Mouse (Mus musculus) heart, postnatal 14 days (tissue): ENCODE measurements around the gene Prss48. TPM values are rescaled to one million over a fixed set of nuclear protein-coding genes. Genes with fewer than 3 reads are reported as not detected.
A peak's percentile ranks its signal among the peaks of the same experiment; 100 is the strongest.
"Not testable (repeated sequence)": the region's sequence is repeated elsewhere in the genome, so short reads cannot be mapped to it uniquely, and the experiment has no call there.

Experiments
- DNase-seq, 2 experiments: peaks; one replicate each; pipeline ENCODE4 v3.0.0; 2021 to 2022
- intact Hi-C: fragments of 180-260 bp; cut with DNase I; formaldehyde crosslinking; loops from one replicate; pipeline ENCODE4 v1.15.1; 2025
- total RNA-seq, 2 experiments: library from RNA; stranded (reverse); gene quantifications; 2 replicates each; pipeline ENCODE4 v1.2.3; 2021

Gene Prss48
- total RNA-seq, 2 experiments from 2014 or later, result not detected

DNA sequence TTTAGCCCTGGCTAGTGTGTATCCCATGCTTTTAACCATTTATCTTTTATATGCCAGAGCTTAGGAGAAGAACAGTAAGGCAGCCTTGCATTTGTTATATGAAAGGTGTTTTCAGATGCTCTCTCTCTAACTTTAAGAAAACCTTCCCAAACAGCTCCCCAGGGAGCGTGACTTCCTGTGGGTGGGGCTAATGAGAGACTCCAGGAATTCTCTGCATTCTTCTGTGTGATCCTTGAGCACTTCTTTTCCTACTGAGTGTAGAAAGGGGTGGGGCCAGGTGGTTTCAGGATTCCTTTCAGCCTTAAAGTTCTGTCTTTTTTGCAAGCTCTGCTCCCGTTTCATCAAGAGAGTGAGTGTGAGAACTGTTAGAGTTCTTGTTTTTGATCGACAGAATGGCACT is 8.3 kb upstream of the Prss48 start:
- DNase-seq, result no peak
- intact Hi-C loops, result no loop called here

DNA sequence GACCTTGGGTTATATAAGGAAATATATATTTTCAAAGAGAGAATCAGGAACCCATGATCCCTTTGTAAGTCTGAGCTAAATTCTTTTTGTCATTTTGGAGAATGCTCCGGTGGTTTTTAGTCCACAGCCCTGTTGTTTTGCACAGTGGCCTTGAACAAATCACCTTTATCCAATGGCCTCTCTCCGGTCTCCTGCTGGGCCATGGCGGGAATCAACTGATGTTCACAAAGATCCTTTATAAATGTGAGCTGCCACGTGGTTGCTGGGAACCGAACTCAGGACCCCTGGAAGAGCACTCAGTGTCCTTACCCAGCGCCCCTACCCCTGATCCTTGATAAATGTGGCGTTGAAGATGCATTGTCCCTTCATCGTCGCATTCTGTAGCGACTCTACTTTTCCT is 2.5 kb upstream of the Prss48 start:
- no peak for DNase-seq
- intact Hi-C loops, result no loop called here

DNA sequence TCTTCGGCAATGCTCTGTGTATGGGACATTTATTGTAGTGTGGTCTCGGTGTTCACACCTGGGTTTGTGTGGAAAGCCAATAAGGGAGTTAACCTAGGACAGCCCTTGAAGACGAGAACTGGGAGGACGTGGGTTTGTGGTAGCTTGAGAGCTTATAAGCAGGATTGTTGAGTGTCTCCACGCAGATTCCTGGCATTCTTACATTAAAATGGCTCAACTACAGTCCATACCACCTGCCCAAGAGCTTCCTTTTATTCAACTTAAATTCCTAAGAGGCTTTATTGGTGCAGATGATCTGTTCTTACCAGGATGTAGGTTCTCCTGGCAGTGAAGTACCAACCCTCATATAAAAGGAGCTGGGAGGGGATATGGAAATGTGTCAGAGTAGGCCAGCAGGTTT is 649 bp upstream of the Prss48 start:
- intact Hi-C loops, result no loop called here
- DNase-seq, result no peak

DNA sequence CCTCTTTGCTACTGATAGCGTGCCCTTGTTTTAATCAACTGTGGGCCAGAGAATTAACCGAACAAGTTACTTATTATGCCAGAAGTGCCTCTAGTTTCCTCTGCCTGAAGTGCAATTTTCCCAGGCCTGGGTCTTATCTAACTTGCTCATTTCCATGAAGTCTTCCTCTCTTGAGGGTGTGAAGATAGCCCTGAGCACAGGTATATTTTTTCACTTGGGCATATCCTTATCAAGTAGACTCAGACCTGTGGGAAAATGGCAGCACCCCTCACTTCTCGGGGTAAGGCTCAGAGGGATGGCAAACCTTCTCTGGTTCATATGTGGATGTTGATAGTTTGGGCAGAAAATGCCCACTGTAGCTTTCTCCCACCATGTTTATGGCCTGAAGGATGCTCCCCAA is 1.0 kb downstream of the Prss48 start:
- no peak for DNase-seq
- intact Hi-C loops, result no loop called here

DNA sequence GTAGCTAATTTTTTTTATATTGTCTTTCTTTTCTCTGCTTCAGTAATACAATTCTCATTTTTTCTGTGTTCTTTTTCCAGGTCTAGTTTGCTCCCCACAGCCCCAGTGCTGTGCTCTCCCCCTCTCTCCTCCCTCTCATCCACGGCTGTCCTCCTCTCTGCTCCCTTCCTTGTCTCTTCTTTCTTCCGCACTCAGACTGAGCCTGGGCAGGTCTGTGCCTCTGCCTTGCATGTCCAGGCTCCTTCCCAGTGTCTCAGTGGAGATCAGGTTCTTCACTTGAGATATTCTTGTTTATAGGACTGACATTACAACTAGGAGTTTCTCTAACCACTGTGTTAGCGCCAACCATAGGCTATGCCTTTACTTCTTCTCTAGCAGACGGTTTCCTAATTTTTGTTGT is 7.6 kb downstream of the Prss48 start:
- intact Hi-C loops, result no loop called here
- DNase-seq, result no peak

DNA sequence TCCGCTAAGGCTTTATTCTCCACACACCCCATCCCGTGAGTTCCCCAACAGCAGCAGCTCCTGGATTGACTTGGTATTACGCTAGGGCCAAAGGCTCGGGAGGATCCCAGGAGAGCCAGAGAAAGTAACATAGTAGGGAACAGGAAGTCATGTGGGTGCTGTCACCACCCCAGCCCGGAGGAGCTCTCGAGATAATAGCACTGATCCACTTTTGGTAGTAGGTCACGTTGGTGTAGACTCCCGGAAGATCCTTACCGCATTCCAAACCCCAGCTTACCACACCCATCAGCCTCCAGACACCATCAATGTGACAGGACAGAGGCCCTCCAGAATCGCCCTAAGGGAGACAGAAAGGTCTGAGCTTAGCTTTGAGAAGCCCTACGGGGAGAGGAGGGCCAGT is 8.5 kb downstream of the Prss48 start:
- DNase-seq, result peak; percentile 15 to 27
- intact Hi-C loops, result no loop called here

DNA sequence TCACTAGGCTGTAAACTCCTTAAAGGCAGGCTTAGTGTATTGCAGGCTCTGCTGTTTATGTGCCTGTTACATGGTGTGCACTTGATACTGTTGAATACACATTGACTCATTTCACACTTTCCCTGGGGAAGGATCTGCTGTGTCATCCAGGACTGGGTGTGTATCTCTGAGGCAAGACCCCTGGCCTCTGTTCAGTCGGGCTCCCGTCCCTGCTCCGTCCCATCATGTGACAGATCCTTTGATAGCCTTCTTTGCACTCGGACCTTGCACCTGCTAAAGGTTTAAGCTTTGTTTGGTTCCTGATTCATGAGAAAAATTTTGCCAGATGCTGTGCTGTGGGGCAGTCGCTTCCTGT is 10.5 kb downstream of the Prss48 start:
- no peak for DNase-seq
- intact Hi-C loops, result no loop called here

DNA sequence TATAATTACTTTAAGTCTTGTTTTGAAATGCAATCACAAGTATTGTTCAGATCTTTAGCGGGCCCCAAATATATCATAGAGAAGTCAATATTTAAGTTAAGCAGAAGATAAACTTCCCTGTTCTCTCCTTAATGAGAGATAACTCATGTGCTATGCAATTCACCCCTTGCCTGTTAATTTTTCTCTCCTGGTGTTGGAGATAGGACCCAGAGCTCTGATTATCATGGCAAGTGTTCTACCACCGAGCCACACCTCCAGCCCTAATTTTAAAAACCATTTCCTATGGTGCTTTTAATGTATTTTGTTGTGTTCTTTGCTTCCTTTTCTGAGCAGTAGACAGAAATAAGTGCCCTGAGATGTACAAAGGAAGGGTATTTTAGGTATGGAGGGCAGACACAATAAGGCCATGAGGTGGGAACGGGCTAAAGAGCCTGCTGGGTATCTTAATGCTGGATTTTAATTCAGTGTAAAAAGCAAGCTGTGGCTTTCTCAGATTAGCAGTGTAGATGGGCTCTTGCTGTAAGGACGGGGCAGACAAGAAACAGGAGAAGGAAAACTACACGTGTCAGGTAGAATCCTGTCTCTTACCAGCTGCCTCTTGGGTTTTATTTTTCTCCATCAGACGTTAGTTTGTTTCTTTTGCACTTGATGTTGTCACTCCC is 11.0 kb downstream of the Prss48 start:
- DNase-seq, result no peak
- intact Hi-C loops, result no loop called here

DNA sequence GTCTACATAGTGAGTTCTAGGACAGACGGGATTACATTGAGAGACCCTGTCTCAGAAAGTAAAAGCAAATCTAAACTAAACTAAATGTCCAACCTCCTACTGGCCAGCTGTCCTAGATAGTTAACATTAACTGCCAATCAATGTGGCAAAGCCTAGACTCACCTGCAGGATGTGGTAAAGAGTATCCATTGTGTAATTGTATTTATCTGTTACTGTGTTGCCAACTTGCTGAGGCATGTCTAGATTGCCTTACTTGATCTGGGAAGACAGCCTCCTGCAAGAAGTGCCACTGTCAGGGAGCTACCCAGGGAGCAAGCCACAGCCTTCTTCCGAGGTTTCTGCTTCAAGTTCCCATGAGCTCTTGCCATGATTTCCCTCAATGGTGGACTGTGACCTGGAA is 15.1 kb downstream of the Prss48 start:
- intact Hi-C loops, result no loop called here

DNA sequence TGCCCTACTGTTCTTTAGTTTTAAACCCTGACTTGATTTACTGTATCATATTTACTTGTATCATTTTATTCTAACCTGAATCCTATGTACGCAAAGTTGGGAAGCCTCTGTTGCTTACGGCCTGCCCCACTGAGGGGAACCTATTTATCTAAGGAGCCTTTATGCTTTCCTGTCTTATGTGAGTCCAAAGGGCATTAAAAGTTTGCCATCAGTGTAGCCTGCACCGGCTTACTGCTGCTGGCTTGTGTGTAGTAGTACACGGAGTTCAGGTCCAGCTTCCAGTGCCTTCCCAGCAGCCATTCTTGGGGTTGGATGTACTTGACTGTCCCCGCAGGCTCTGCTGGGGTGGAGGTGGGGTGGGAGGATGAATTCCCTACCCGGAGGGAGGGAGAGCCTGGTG is 17.8 kb downstream of the Prss48 start:
- intact Hi-C loops, result no loop called here
- no peak for DNase-seq

More for the DNA sequence above, 15.1 kb downstream of the Prss48 start:
- no peak for DNase-seq

DNA sequence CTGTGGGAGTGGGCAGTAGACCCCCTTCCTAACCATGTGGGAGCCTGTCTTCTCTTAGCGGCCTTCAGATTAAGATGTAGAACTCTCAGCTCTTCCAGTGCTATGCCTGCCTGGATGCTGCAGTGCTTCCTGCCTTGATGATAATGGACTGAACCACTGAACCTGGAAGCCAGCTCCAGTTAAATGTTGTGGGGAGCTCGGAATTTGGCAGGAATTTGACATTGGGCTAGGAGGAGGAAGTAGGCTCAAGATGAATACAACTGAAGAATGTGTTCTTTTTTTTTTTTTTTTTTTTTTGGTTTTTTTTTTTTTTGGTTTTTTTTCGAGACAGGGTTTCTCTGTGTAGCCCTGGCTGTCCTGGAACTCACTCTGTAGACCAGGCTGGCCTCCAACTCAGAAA is 20.5 kb downstream of the Prss48 start:
- DNase-seq, intact Hi-C loops: not testable (repeated sequence)

DNA sequence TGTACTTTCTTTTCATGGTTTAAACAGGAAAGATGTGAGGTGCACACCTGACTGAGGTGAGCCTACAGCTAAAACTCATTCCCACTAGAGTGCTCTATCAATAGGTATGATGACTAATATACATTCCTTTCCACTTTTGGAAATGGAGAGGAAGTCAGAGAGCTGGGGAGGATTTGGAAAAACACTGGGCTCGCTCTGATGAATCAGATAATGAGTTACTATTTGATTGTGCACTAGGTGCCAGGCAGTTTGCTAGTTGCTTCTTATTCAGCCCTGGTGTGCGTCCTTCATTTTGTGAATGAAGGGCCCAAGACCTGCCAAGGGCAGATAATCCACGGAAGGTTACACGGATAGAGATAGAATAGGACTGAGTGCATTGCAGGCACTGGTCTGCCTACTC is 22.3 kb downstream of the Prss48 start:
- intact Hi-C loops, result no loop called here
- DNase-seq, result no peak

DNA sequence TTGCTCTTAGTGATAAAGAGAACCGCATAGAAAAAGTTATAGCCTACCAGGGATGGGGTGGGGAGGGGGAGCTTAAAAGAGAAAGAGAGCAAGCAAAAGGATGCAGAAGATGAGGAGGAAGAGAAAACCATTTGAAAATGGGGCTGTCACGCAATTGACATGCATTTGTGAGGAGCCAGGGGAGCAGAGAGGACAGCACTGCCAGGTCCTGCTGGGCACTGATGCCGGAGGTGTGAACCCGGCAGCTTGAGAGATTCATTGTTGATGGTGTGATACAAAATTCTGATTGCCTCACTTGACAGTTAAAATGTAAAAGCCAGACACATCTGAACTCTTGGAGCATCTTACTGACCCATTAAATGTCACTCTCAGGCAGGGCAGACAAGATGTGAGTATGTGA is 27.8 kb downstream of the Prss48 start:
- no peak for DNase-seq
- intact Hi-C loops, result loop anchor here (5.0 kb wide), 1 partner anchor 68 kb away; no protein-coding TSS in a partner anchor

DNA sequence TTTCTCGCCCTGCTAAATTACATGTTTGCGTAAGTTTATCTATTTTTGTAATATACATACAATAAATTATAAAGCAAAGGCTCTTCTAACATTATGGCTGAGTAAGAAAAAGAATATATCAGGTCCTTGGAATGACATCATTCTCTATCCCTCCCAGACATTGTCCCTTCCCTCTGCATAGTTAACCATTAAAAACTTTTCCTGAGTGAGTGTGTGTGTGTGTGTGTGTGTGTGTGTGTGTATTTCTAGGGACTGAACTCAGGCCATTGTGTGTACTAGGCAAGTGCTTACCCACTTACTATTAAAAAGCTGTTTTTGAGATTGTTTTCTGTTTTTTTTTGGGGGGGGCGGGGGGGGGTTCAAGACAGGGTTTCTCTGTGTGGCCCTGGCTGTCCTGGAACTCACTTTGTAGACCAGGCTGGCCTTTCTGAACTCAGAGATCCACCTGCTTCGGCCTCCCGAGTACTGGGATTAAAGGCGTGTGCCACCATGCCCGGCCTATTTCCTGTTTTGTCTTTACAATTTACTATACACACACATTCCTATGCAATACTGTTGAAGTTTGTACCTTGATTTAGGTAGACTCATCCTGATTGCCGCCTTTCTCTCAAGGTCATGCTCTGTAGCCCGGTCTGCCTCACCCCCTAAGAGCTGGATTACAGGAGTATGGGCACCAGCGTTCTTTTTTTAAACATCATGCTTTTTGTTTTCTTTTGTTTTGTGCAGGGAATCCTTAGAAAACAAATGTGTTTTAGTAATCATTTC is 28.7 kb downstream of the Prss48 start:
- intact Hi-C loops, result loop anchor here (5.0 kb wide), 1 partner anchor 69 kb away; no protein-coding TSS in a partner anchor
- DNase-seq, result no peak

DNA sequence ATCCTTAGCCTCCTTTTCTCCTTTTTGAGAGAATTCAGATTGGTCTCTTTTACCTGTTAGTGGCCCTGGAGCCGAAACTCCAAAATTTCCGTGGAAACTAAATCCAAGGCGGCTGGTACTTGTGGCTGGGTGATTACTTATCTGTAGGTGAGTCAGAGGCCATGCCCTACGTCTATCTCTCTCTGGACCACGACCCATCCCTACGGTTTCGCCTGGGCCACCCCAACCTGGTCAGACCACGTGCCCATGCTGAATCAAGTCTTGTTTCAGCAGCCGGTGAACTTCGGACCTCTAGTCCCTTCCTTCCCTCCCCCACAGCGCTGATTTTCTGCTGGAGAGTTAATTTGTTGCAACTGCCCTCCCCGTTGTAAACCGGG is 30.7 kb downstream of the Prss48 start:
- intact Hi-C loops, result loop anchor here (5.0 kb wide), 1 partner anchor 71 kb away; no protein-coding TSS in a partner anchor
- peak in 1 of 2 experiments; percentile 16 for DNase-seq

DNA sequence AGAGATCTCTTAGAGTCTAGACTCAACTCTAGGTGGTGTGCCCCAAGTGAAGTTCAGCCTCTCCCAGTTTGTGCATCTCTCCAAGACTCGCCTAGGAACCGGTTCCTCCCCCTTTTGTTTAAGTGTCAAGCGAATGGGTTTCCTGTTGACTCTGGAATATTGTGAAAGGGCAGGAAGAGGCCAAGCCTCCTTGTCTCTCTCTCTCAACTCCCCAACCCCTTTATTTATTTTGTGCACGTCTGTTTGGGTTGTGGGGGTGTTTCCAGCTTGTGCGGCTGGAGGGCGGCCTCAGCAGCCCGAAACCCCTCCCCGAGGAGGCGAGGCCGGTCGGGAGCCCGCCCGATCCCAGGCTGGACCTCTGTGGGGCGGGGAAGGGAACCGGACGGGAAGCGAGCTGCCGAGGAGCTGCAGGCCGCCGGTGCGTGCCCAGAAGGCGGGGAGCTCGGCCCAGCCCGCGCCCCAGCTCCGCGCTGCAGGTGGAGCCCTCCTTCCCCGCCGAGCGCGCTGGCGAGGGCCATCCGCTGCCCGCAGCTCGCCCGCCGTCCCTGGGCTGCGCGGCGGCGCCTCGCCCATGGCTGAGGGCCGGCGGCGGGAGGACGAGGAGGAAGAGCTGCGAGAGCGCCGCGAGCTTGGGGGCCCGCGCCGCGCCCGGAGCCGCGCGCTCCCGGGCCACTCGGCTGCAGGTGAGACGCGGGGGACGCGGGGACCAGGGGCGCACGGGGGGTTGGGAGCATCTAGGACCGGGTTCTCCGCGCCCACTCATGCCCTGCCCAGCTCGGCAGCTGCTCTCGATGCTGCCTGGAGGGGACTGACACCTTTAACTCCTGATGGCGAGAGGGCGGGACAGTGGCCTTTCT is 31.3 kb downstream of the Prss48 start, which contains the start of gene Sh3d19:
Sh3d19 (plus strand) TSS at position 368 of the 857 bp plus-strand sequence.
- intact Hi-C loops, result loop anchor here (5.0 kb wide), 1 partner anchor 71 kb away; no protein-coding TSS in a partner anchor
- DNase-seq, result peak; percentile 85 to 87

DNA sequence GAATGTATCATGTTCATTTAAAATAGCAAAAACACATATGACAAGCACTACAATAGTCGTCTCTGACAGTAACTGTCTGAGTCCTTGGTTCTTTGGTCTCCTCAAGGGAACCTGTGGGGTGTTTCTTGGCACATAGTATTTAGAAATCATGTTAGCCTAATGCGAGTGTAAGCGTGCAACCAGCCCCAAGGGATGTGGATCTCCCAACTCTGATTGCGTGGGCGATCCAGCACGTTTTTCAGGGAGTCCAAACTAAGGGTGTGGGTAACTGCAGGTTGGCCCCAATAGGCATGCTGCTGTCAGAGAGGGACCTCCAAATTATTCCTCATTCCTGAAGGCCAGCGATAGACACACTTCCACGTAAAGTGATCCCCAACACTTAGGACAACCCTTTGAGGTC is 33.3 kb downstream of the Prss48 start:
- intact Hi-C loops, result no loop called here

DNA sequence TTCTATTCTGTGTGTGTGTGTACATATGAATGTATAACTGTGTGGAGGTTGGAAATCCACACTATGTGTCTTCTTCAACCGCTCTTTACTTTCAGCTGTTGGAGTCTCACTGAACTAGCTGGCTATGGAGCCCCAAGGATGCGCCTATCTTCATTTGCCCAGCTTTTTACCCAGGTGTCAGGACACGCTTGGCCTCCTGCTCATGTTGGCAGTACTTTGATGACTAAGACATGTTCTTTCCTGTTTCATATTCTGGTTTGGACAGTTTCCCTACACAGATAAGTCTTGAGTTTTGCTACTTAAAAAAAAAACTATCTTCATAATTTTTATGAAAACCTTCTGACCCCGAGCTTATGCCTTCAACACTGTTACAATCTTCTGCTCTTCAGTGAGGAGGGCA is 36.8 kb downstream of the Prss48 start:
- intact Hi-C loops, result no loop called here
- no peak for DNase-seq

More for the DNA sequence above, 33.3 kb downstream of the Prss48 start:
- DNase-seq, result no peak

DNA sequence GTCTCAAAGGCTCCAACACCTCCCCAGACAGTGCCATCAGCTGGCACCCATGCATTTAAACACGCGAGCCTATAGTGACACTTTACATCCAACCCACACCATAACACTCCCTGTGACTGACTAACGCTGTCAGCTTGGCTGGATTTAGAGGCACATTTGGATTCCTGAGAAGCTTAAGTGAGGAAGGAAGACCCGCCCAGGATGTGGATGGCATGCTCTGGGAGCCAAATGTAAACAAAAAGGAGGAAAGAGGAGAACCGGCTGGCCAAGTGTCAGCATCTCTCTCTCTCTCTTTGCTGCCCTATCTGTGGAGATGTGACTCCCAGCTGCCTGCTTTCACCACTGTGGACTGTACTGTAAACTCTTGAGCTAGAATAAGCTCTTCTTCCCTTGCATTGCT is 41.2 kb downstream of the Prss48 start:
- intact Hi-C loops, result no loop called here
- DNase-seq, result no peak

DNA sequence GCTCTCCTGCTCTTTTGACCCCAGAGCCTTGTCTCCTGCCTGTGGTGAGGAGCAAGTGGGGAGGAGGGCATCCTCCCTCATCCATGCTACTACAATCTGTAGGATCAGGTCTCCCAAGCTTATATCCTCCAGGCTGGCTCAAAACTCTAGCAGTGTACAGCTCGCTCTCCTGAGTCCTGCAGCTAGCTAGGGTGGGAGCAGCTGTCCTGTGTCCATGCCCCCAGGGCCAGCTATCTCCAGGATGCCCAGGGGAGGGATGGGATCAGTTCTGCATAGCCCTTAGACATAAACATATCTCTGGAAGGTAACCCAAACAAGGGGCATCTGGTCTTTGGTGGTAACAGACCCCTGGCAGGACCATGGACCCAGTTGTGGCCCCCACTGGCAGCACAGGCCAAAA is 42.6 kb downstream of the Prss48 start:
- DNase-seq, result no peak
- intact Hi-C loops, result no loop called here

DNA sequence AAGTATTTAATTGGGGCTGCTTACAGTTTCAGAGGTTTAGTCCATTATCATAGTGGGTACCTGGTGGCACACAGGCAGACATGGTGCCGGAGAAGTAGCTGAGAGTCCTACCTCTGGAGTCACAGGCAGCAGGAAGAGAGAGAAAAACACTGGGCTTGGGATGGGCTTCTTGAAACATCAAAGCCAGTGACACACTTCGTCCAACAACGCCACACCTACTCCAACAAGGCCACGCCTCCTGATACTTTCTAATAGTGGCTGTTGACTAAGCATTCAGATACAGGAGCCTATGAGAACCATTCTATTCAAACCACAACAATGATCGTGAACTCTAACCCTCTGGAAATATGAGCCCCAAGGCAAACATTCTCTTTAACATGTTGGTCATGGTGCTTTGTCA is 46.6 kb downstream of the Prss48 start:
- DNase-seq, result no peak
- intact Hi-C loops, result no loop called here
